Mouse (Mus musculus): ENCODE data around the gene Cux2. TPM values are rescaled to one million over a fixed set of nuclear protein-coding genes. Genes with fewer than 3 reads are reported as not detected.

Cux2 gene
- polyA plus RNA-seq (2015; fragmentation: Nextera tagmentation; extraction: Ambion mirVana) = 2.4 and 3.6 TPM in 2 replicates

DNA sequence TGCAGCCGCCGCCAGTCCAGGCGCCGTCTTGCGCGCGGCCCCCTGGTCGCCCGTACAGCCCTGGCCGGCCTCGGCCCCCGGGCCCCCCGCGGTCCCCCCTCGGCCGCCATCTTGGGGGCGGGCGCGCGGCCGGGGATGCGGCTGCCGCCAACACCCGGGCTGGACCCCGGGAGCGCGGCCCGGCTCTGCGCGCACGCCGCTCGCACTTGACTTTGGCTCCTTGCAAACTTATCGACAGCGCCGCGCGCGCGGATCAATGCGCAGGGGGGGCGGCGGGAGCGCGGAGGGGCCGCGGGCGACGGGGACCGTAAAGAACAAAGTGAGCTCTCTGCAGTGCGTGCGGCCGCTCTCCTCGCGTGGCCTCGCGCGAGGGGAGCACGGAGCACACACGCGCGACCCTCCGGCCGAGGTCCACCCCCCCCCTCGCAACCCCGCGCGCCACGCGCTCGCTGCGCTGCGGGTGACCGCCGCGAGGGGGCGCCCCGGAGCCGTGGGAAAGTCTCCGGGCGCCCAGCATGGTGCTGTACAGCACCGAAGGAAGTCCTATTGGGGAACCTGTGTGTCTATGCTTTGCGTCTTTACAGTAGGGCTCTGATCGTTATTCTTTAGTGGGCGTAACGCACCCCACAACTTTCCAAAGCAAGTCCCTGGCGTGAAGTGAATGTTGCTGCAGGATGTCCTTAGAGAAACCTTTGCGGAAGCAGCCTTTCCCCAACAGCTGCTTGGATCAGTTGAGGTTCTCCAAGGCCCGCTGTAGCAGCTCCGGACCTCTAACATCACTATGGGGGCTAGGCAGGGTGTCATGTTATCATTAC, at the start of gene Cux2:
Gene Cux2, minus strand, starts transcription at position 86 of the 815 bp plus-strand sequence.
- Histone ChIP-seq H3K36me3 (no peaks in the 10 kb centered on the region), H3K4me2 (peak within 1 kb of the TSS; percentile 86), H3K9me3 (no peaks in the 10 kb centered on the region), H3K27me3 (peaks cover 86% of the 10 kb centered on the region), H3K4me1 (peaks cover 16% of the 10 kb centered on the region), H3K9ac (peak within 1 kb of the TSS; percentile 63), H3K27ac (peak within 1 kb of the TSS; percentile 57; the same call in 1 of the 2 replicates), H3K4me3 (peak within 1 kb of the TSS; percentile 81)
- ATAC-seq (ENCODE audit: borderline replicate concordance, extremely low read depth, low FRiP score, low TSS enrichment) = peak; percentile 91
- under 1% methylated on average over 88 of the region's 90 CpGs for WGBS

DNA sequence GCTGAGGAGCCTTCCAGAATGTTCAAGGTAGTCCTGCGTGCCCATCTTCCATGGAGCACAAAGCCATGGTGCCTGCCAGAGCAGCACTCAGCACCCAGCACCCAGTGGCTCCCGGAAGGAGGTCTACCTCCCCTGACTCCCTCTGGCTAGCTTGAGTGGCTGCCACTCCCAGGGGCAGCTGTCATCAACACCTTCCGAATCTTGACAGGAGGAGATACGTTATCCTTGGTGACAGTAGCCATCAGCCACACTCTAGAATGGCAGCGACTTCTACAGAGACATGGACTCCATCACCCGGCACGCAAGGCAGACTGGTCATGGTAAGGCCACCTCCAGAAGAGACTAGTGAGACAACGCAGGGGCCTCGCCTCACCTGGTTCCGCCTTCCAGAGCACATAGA, 44.5 kb upstream of the Cux2 start:
- no peak overlapping the region for H3K9ac ChIP-seq
- no peaks in the 10 kb centered on the region for H3K36me3 ChIP-seq
- no peaks in the 10 kb centered on the region for H3K4me1 ChIP-seq
- H3K9me3 ChIP-seq = no peaks in the 10 kb centered on the region
- no peak for ATAC-seq (ENCODE audit: borderline replicate concordance, extremely low read depth, low FRiP score, low TSS enrichment)
- H3K27me3 ChIP-seq = no peaks in the 10 kb centered on the region
- H3K27ac ChIP-seq = no peak overlapping the region
- H3K4me3 ChIP-seq = no peak overlapping the region
- 74% methylated on average over 10 of the region's 10 CpGs for WGBS
- no peak overlapping the region for H3K4me2 ChIP-seq

DNA sequence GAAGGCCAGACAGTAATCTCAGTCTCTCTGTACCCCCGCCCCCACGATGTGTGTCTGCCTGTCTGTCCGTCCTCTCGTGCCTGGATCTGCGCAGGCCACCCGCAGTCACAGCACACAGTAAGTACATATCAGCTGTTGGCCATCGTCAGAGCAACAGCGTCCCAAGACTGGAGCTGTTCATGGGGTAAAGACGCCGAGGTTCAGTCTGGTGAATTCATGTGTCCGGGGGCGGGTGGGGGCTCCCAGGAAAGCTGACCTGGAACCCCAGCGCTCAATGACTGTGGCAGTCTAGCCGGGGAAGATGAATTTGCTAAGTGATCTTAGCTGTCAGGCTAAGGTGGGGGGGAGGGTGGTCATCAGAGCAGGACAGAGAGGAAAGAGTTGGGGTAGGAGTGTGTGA, 43.8 kb upstream of the Cux2 start:
- no peaks in the 10 kb centered on the region for H3K36me3 ChIP-seq
- no peaks in the 10 kb centered on the region for H3K4me1 ChIP-seq
- no peaks in the 10 kb centered on the region for H3K27me3 ChIP-seq
- H3K4me2 ChIP-seq = no peak overlapping the region
- 76% methylated on average over 14 of the region's 14 CpGs for WGBS
- no peak overlapping the region for H3K9ac ChIP-seq
- H3K9me3 ChIP-seq = no peaks in the 10 kb centered on the region
- no peak overlapping the region for H3K4me3 ChIP-seq
- H3K27ac ChIP-seq = no peak overlapping the region
- ATAC-seq (ENCODE audit: borderline replicate concordance, extremely low read depth, low FRiP score, low TSS enrichment) = no peak

DNA sequence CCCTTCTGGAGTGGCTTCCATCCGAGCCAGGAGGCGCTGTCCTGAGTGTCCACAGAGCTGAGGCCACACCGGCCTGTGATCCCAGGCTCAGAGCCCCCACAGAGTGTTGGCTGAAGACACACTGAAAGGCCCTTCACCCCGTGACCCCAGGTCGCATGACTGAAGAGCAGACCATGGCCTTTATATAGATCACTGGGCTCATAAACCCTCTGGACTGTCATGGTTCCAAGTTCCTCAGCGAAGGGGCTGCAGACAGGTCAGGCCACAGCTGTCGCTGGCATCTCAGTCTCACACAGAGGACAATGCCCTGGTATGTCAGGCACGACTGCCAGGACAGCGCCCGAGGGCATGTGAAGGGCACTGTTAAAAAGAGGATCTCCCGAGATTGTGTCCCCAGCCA, 42.9 kb upstream of the Cux2 start:
- ATAC-seq (ENCODE audit: borderline replicate concordance, extremely low read depth, low FRiP score, low TSS enrichment) = no peak; the same call in 1 of the 2 replicates
- H3K9ac ChIP-seq = no peak overlapping the region
- H3K27me3 ChIP-seq = no peaks in the 10 kb centered on the region
- no peaks in the 10 kb centered on the region for H3K4me1 ChIP-seq
- no peaks in the 10 kb centered on the region for H3K36me3 ChIP-seq
- H3K4me2 ChIP-seq = no peak overlapping the region
- H3K4me3 ChIP-seq = no peak overlapping the region
- 61% methylated on average over 11 of the region's 11 CpGs for WGBS
- H3K9me3 ChIP-seq = no peaks in the 10 kb centered on the region
- no peak overlapping the region for H3K27ac ChIP-seq

DNA sequence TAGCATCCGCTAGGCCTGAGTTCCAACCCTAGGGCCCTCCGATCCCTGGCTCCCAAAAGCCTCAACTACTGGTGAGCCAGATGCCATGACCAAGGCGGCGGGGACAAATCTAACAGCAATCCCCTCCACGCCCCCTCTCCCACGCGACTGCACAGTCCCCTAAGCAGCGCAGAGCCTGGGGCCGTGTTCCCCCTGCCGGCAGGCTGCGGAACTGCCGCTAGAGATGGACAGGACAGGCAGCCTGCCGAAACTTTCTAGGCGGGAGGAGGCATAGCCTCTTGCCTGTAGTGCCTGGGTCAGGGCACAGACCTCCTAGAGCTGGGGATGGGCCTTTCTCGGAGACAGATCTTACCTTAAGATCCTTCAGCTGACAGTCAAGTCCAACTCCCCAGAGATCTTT, 41.2 kb upstream of the Cux2 start:
- H3K27me3 ChIP-seq = no peaks in the 10 kb centered on the region
- no peak overlapping the region for H3K4me3 ChIP-seq
- no peaks in the 10 kb centered on the region for H3K36me3 ChIP-seq
- 14% methylated on average over 15 of the region's 15 CpGs for WGBS
- H3K9ac ChIP-seq = no peak overlapping the region
- H3K4me2 ChIP-seq = no peak overlapping the region
- no peaks in the 10 kb centered on the region for H3K9me3 ChIP-seq
- H3K27ac ChIP-seq = no peak overlapping the region
- H3K4me1 ChIP-seq = no peaks in the 10 kb centered on the region
- no peak for ATAC-seq (ENCODE audit: borderline replicate concordance, extremely low read depth, low FRiP score, low TSS enrichment)

DNA sequence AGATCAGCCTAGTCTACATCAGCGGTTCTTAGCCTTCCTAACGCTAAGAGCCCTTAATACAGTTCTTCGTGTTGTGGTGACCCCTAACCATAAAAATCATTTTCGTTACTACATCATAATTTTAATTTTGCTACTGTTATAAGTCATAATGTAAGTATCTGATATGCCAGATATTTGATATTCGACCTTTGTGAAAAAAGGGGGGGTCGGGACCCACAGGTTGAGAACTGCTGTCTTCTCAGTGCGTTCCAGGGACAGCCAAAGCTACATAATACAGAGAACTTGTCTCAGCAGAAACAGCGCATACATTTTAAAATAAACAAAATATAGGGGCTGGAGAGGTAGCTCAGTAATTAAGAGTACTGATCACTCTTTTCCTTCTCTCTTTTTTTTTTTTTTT, 39.8 kb upstream of the Cux2 start:
- Histone ChIP-seq H3K9ac (no peak overlapping the region), H3K27me3 (no peaks in the 10 kb centered on the region), H3K4me2 (no peak overlapping the region), H3K4me3 (no peak overlapping the region), H3K4me1 (no peaks in the 10 kb centered on the region), H3K36me3 (no peaks in the 10 kb centered on the region), H3K9me3 (no peaks in the 10 kb centered on the region), H3K27ac (no peak overlapping the region)
- no peak for ATAC-seq (ENCODE audit: borderline replicate concordance, extremely low read depth, low FRiP score, low TSS enrichment)
- WGBS = 77% methylated on average over 8 of the region's 8 CpGs

DNA sequence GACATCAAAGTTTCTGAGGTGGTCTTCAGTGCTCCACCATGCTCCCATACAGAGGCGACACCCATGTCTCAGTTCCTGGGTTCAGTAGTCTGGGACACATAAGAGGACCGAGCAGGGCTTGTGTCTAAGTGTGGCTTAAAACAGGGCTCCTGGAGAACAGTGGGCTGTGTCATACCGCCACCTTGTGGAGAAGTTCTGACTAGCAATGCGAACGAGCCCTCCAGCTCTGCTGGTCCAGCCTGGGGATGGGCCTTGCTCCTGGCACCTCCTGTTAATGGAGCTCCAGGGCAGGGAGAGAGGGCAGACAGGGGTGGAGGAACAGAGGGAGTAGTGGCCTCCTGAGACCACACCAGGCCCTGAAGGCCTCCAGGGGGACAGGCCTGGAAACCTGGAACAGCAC, 39.0 kb upstream of the Cux2 start:
- Histone ChIP-seq H3K27me3 (no peaks in the 10 kb centered on the region), H3K9me3 (no peaks in the 10 kb centered on the region), H3K4me1 (no peaks in the 10 kb centered on the region), H3K9ac (no peak overlapping the region), H3K4me3 (no peak overlapping the region), H3K36me3 (no peaks in the 10 kb centered on the region), H3K4me2 (no peak overlapping the region), H3K27ac (no peak overlapping the region)
- peak; percentile 74; the same call in 1 of the 2 replicates for ATAC-seq (ENCODE audit: borderline replicate concordance, extremely low read depth, low FRiP score, low TSS enrichment)
- under 1% methylated on average over 5 of the region's 5 CpGs for WGBS

DNA sequence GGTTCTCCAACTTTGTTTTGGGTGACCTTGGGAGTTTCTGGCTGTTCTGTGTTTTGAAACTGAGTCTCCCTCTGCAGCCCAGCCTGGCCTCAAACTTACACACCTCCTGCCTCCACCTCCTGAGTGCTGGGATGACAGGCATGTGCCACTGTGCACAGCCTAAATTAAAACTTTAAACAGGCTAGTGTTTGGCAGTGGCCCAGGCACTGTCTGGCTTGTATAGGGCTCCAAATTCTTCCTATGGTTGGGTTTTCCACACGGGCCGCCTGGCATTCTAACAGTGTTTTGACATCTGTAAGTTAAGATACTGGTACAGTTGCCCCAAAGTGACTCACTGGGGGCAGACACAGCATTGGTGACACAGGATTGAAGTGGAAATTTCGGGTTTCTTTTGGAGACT, 36.2 kb upstream of the Cux2 start:
- no peak overlapping the region for H3K4me2 ChIP-seq
- no peak for ATAC-seq (ENCODE audit: borderline replicate concordance, extremely low read depth, low FRiP score, low TSS enrichment)
- H3K27me3 ChIP-seq = no peaks in the 10 kb centered on the region
- H3K27ac ChIP-seq = no peak overlapping the region
- no peaks in the 10 kb centered on the region for H3K4me1 ChIP-seq
- H3K9me3 ChIP-seq = no peaks in the 10 kb centered on the region
- no peak overlapping the region for H3K9ac ChIP-seq
- H3K36me3 ChIP-seq = no peaks in the 10 kb centered on the region
- no peak overlapping the region for H3K4me3 ChIP-seq
- 44% methylated on average over 3 of the region's 3 CpGs for WGBS

DNA sequence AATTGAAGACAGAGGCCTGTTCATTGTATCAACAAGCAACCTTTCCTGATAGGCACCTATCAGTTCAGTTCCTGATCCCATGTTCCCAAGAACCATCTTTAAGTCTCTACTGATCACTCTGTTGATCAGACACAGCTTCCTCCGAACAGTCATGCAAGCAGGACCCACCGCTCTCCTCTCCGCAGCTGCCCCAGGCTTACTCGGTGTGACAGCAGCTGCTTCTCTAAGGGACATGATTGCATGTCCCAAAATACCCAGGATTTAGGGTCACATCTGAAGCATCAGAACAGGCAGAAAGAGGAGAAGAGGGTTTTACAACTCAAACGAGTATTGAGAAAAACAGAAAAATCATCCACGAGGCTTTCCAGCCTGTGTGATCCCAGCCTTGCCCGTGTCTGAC, 35.4 kb upstream of the Cux2 start:
- Histone ChIP-seq H3K9ac (no peak overlapping the region), H3K4me2 (no peak overlapping the region), H3K4me1 (peaks cover 4% of the 10 kb centered on the region; the same call in 1 of the 2 replicates), H3K4me3 (no peak overlapping the region), H3K9me3 (no peaks in the 10 kb centered on the region), H3K27me3 (no peaks in the 10 kb centered on the region), H3K36me3 (no peaks in the 10 kb centered on the region), H3K27ac (no peak overlapping the region)
- no peak for ATAC-seq (ENCODE audit: borderline replicate concordance, extremely low read depth, low FRiP score, low TSS enrichment)
- WGBS = 73% methylated on average over 7 of the region's 7 CpGs

DNA sequence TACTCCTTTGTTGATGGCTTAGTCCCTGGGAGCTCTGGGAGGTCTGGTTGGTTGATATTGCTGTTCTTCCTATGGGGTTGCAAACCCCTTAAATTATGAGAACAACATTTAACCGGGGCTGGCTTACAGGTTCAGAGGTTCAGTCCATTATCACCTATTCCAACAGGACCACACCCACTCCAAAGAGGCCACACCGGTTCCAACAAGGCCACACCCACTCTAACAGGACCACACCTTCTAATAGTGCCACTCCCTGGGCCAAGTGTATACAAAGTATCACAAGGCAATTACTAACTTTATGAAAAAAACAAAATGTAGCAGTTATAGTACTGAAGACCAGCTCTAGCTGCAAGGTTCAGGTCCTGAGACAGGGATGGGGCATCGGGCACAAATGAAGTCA, 34.6 kb upstream of the Cux2 start:
- H3K4me3 ChIP-seq = no peak overlapping the region
- no peaks in the 10 kb centered on the region for H3K36me3 ChIP-seq
- H3K4me2 ChIP-seq = no peak overlapping the region
- H3K9ac ChIP-seq = no peak overlapping the region
- no peaks in the 10 kb centered on the region for H3K27me3 ChIP-seq
- 56% methylated on average over 3 of the region's 3 CpGs for WGBS
- H3K4me1 ChIP-seq = peaks cover 4% of the 10 kb centered on the region; the same call in 1 of the 2 replicates
- H3K27ac ChIP-seq = no peak overlapping the region
- no peak for ATAC-seq (ENCODE audit: borderline replicate concordance, extremely low read depth, low FRiP score, low TSS enrichment)
- H3K9me3 ChIP-seq = no peaks in the 10 kb centered on the region

DNA sequence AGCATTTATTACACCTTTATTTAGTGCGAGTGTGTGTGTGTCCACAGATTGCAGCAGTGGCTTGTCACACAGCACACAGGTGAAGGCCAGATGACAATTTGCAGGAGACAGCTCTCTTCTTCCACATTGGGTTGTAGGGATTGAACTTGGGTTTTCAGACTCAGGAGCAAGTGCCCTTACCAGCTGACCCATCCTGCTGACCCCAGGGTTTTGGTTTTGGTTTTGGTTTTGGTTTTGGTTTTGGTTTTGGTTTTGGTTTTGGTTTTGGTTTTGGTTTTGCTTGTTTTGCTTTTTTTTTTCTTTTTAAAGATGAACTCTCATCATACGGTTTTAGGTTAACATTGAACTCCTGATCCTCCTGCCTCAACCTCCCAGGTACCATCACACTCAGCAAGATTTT, 33.4 kb upstream of the Cux2 start:
- H3K27ac ChIP-seq = no peak overlapping the region
- H3K27me3 ChIP-seq = no peaks in the 10 kb centered on the region
- no peaks in the 10 kb centered on the region for H3K9me3 ChIP-seq
- no peak for ATAC-seq (ENCODE audit: borderline replicate concordance, extremely low read depth, low FRiP score, low TSS enrichment)
- no peak overlapping the region for H3K4me3 ChIP-seq
- no peak overlapping the region for H3K4me2 ChIP-seq
- no peaks in the 10 kb centered on the region for H3K36me3 ChIP-seq
- peaks cover 4% of the 10 kb centered on the region; the same call in 1 of the 2 replicates for H3K4me1 ChIP-seq
- WGBS = 85% methylated on average over 2 of the region's 2 CpGs
- no peak overlapping the region for H3K9ac ChIP-seq

DNA sequence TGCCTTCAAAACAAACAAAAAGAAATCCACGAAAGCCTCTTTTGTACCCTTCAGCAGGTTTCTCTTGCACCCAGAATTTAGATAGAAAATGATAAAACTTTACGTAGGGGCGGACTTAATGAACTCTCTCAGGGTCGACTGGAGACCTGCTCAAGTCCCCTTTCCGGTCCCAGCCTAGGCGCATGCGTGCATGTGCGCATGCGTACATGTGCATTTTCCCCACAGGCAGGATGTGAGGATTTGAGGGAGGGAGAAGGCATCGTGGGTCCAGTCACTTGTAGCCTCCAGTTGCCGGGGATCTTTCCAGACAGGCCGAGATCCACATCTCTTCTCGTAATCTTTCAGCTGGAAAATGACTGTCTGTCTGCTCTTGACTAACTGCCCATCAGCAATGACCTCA, 31.6 kb upstream of the Cux2 start:
- Histone ChIP-seq H3K4me1 (peaks cover 4% of the 10 kb centered on the region; the same call in 1 of the 2 replicates), H3K27me3 (no peaks in the 10 kb centered on the region), H3K27ac (no peak overlapping the region), H3K9me3 (no peaks in the 10 kb centered on the region), H3K9ac (no peak overlapping the region), H3K4me3 (no peak overlapping the region), H3K36me3 (no peaks in the 10 kb centered on the region), H3K4me2 (no peak overlapping the region)
- WGBS = 82% methylated on average over 13 of the region's 13 CpGs
- no peak for ATAC-seq (ENCODE audit: borderline replicate concordance, extremely low read depth, low FRiP score, low TSS enrichment)

Measured in lung, embryonic 15.5 days (tissue).